Mouse (Mus musculus) thymus, postnatal 25 days (tissue): ENCODE results near the gene Cyb561.

Source experiments
- DNase-seq: peaks from one replicate; pipeline ENCODE4 v3.0.0; 2022

Gene Cyb561

DNA sequence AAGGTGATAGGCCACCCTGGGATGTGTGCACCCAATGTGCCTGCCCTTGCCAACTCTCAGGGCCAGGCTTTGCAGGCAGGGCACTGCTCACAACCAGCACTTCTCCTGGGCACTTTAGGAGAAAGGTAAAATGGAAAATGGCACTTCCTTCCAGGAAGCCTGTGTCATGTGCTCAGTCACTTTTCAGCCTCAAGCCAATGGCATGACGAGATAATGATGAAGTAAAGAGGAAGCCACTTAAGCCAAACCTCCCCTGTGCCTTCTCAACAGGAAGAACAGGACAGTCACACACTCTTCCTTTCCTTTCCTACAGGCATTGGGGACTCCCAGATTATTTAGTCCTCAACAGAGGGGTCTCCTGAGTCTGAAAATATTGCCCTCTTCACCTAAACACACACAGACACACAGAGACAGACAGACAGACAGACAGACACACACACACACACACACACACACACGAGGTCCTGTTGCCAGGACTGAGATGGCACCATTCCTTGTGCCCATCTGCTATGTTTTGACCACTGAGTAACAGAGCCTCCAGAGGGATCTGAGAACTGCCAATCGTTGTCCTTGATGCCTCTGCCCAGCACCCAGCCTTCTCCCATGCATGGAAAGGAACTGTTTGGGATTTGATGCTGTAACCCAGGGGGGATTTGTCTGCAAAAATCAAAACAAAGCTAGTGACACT is 32.9 kb downstream of the Cyb561 start:
- no peak for DNase-seq

GRCm38 (mm10) chr11:105913580-105913979 is 39.6 kb downstream of the Cyb561 start:
- DNase-seq, result no peak

DNA sequence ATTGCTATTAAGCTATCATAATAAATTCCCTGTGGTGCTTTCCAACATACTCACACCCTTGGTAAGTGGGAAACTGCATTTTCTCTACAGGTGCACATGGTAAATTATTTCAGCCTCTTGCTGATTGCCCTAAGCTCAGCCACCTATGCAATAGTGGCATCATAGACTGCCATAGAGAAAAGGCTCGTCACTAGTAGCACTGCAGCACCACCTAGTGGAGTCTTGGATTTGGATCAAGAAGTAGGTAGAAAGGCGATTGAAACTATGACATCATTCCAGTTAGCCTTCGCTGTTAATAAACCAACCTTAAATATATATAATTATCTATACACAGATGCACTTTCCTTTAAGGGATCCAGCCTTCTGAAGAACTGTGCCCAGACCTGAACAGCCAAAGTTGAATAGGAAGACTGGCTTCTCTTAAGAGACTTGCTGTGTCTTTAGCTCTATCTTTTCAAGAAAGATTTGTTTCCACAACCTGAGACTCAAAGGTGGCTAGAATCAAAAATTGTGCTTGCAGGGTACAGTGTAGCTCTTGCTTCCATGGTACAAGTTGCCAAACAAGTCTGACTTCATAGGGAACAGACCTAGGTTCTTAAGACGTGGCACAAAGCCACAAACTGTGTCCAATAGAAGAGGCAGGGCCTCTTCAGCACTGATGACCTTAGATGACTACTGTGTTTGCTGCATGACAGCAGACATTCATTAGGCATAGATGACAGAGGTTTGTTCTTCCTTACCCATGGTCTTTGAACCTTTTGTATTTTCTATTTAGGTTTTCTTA is 41.4 kb downstream of the Cyb561 start:
- DNase-seq, result peak; percentile 69

DNA sequence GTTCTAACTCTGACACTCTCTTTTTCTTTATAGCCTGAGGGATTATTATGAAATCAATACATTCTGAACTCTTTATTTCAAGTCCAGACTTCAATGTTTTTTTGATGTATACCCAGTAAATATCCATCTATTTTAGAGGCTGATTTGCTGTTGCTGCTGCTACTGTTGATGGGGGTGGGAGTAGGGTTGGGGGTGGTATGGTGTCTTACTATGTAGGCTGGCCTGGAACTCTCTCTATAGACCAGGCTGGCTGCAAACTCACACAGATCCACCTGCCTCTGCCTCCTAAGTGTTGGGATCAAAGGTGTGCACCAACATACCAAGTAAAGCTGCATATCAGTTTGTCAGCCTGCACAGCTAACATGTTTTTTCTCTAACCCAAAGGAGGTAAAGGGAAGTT is 42.0 kb downstream of the Cyb561 start:
- no peak for DNase-seq

DNA sequence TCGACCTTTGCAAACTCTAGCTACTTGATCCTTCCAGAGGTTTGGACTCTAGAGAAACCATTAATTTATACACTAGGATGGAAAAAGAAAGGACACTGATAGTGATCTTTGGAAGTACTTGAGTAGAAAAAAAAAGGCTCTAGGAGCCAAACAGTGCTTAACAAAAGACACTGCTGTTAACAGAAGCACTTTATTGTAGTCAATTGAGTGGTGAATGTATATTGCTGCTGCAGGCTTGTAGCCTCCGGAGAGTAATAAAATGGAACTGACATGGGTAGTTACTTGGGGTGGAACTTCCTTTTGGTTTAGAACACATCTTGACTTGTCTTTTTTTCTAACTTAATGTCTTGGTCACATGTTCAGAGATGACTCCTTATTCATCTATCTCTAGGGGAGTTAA is 43.5 kb downstream of the Cyb561 start:
- DNase-seq, result no peak

DNA sequence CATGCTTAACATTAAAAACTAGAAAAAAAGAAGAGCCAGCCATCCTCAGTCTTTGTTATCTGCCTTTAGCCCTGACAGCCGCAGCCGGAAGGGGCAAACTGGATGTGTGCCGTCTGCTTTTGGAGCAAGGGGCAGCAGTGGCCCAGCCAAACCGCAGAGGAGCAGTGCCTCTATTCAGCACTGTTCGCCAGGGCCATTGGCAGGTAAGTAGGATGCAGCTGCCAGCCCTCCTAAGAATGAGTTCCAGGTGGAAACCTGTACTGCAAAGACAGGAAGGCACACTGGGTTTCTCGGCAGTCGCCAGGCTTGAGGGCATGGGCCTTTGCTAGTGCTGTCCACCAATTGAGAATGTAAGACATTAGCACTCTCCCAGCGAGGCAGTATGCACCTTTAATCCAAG is 44.2 kb downstream of the Cyb561 start:
- no peak for DNase-seq

GRCm38 (mm10) chr11:105907381-105907780 is 45.8 kb downstream of the Cyb561 start:
- DNase-seq, result no peak

- no peak for DNase-seq
These were observed 47.5 kb downstream of the Cyb561 start for GRCm38 (mm10) chr11:105905529-105906213.

GRCm38 (mm10) chr11:105902956-105903355 is 50.2 kb downstream of the Cyb561 start:
- no peak for DNase-seq

DNA sequence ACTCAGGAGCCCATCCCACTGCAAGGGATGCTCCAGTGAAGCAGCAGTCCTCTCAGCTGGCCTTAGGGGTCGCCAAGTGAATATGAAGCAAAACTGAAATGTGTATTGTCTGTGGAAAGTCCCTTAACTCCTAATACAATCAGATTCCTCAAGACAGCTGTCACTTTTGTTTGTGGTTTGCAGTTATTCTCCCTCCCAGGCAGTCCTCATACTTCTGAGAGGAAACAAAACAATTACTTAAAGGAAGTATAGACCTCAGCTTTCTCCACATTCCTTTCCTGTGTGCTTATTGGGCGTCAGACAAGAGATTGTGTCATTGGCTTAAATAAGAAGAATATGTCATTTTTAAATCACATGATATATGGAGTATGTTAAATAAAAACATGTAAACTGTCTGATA is 51.6 kb downstream of the Cyb561 start:
- DNase-seq, result no peak

DNA sequence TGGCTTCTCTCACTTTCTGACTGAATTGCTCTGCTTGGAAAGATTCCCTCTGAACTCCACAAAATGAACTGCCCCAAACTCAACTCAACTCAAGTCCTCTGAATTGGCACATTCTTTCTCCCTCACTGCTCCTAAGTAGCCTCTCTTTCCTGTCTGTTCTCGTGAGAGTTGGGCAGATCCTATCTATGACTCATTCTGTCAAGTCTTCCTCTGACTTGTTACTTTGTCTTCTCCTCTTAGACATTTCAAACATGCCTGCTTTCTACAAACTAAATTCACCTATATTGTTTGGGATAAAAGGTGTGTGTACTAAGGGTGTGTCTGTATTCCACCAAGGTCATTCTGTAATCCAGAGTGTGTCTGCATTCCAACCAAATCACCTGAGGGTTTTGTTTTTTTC is 54.0 kb downstream of the Cyb561 start:
- DNase-seq, result no peak

DNA sequence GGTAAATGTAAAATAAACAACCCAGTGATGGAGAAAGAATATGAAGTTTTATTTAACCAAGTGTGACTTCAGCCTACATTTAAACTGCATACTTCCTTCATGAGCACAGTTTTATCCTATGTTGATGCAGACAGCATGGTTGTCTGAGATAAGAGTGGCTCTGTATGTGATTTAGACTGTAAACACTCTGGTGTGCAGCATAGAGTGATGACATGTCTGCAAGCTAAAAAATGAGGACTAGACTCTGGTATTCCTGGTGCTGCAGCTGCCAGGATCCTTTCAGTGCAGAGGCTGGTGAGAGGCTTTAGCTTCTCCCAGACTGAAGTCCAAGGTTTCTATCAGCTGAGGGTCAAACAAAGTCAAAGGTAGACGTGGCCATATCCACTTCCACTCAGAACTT is 65.9 kb downstream of the Cyb561 start:
- no peak for DNase-seq

DNA sequence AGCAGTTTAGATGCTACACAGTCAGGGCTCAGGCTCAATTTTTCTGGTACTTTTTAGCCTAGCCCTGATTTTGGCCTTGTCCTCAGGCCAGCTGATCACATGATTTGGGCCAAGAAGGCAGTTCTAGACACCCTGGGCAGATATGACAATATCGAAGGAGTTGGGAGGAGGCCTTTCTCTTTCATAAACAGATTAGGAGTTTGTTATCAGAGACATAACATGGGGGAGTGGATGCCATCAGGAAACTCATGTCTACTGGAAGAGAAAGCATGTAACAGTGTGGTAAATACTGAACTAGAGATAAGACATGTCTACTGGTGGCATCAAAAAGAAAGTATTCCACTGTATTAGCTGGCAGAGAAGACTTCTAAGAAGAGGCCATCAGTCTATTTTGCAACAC is 67.6 kb downstream of the Cyb561 start:
- no peak for DNase-seq
